Mouse (Mus musculus) layer of hippocampus, adult 11-12 months (tissue): ENCODE results near the gene Akap13.

ENCODE experiments used
- DNase-seq: peaks from one replicate; pipeline ENCODE4 v3.0.0; 2022; ENCODE audit warnings: low spot score

Gene Akap13

DNA sequence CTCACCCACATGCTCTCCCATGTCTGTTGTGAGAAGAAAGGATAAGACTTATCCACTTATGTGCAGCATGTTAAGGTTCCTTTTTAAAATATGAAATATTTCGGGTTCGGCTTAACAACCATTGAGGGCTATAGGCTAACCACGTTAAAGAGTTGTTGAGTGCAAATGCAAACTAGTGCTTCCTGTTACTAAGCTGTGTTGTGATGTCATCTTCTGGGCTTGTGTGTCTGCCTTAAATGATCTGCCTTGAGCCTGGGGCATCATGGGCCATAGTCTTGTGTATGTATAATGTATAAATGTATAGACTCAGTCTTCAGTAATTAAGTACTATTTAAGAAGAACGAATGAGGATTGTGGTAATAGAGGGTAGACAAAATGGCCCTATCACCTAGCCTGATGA is 104.6 kb downstream of the Akap13 start:
- DNase-seq: no peak

DNA sequence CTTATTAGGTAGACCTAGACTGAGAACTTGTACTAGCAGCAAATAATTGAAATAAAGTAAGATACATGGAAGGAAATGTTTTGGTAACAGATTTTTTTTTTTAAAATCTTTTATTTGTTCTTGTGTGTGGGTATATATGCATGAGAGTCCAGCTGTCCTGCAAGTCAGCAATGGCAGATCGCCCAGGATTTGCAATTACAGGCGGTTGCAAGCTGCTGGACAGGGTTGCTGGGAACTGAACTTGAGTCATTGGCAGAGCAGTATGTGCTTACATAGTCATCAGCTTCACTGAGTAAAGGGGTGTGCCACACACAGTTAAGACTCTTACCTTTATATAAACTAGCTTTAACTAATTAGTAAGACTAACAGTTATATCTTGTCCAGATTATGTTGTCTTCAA is 105.2 kb downstream of the Akap13 start:
- DNase-seq: no peak

GRCm38 (mm10) chr7:75561134-75561533 is 105.8 kb downstream of the Akap13 start:
- DNase-seq: no peak

- DNase-seq: no peak
Measured at GRCm38 (mm10) chr7:75568276-75568675, 112.9 kb downstream of the Akap13 start.

DNA sequence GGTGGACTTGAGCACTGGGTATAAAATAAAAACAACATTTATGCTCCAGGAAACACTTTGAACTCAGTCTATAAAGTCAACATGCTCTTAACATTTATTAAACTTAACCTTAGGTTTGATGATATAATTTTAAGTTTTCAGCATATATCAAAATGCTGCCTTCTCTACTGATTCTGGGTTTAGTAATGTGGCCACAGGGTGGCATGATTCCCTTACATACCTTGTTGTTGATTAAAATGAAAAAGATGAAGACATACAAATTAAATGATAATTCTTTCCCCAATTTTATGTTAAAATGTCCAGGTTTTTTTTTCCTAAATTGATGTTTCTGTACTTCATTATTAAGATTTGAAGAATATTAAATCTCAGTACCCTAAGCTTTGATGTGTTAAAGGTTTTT is 113.5 kb downstream of the Akap13 start:
- DNase-seq: peak; percentile 18

GRCm38 (mm10) chr7:75570218-75570617 is 114.9 kb downstream of the Akap13 start:
- no peak for DNase-seq

GRCm38 (mm10) chr7:75571078-75571477 is 115.7 kb downstream of the Akap13 start:
- no peak for DNase-seq

- no peak for DNase-seq
Measured at GRCm38 (mm10) chr7:75572127-75572526, 116.8 kb downstream of the Akap13 start.

- no peak for DNase-seq
Measured at GRCm38 (mm10) chr7:75575120-75575649, 119.9 kb downstream of the Akap13 start.

DNA sequence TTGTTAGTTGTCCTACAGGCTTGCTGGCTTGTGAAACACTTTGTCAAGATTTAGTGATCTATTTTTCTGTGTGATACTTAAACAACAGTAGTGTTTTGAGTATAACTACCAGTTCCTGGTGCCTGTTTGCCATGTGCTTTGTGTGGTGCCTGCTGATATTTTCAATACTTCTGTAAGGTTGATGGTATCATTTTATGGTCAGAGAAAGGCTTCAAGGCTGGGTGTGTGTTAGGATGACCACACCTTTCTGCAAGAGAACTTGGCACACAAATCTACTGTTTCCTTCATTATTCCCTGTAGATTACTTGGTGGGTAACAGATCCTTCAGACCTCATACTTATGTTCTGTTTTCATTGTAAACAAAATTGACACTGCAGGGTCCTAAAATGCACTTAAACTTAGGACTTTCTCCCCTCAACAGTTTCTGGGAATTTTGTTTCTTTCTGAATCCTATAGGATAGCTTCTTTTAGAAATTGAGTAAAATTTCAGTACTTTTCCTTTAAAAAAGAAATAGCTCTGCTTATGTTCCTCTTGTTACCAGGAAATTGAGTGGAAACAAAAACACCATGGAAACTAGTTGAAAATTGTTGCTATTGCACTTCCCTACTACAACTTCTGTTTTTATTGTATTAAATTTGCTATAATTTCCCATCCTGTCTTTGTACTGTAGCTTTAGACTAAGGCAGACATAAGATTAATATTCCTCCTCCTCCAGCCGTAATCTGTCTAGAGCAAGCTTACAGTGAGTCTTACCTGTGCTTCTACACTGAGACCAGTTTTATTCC is 120.7 kb downstream of the Akap13 start:
- no peak for DNase-seq

- no peak for DNase-seq
Measured at GRCm38 (mm10) chr7:75576851-75577250, 121.5 kb downstream of the Akap13 start.

DNA sequence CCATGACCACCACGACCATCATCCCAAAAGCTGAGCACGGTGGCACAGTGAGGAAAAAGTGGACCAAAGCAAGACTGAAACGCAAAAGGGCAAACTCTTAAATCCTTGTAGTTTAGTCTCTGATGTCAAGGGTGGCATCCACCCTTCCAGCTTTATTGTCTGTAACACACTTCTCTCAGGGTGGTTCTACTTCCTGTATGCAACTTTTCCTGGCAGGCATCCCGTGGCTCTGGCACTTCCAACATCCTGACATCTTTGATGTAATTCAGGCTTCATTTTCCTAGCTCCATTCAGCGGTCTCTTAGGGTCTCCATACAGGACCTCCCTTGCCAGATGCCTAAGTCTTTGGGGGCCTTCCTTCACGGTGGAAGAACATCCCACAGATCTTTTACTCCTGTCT is 122.0 kb downstream of the Akap13 start:
- no peak for DNase-seq

GRCm38 (mm10) chr7:75578647-75579046 is 123.3 kb downstream of the Akap13 start:
- DNase-seq: no peak

DNA sequence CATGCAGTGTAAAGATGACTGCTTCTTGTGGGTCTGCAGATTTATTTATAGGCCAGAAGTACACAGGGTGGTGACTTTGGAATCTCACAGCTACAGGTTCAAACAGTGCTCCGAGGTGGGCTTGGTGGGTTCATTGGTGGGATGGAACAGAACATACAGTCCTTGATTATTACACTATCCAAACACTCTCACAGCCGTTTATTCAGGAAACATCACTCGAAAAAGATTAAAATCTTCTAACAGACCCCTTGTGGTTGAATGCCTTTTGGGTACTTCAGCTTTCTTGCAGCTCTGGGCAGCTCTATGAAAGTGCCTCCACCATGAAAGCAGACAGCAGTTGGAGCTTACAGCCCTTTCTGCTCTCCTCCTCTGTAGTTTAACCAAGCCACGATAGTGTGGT is 126.8 kb downstream of the Akap13 start:
- no peak for DNase-seq

GRCm38 (mm10) chr7:75584100-75584499 is 128.8 kb downstream of the Akap13 start:
- no peak for DNase-seq

DNA sequence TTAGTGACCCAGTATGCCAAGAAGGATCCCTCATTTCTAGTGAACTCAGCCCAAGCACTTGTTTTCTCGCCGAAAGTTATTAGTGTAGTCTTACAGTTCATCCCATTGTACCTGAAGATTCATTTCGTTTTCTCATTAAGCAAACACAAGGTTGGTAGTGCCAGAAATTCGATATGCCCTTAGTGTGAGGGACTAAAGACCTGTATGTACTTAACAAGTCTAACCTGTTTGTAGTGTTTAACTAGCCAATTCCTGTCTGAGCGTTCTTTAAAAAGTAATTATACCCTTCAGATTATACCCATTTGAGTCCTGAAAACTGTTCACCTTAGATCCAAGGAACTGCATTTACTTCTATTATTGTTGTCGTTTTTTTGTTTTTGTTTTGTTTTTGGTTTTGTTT is 130.1 kb downstream of the Akap13 start:
- no peak for DNase-seq

GRCm38 (mm10) chr7:75586113-75586512 is 130.8 kb downstream of the Akap13 start:
- no peak for DNase-seq

- no peak for DNase-seq
Measured at GRCm38 (mm10) chr7:75587727-75588126, 132.4 kb downstream of the Akap13 start.

DNA sequence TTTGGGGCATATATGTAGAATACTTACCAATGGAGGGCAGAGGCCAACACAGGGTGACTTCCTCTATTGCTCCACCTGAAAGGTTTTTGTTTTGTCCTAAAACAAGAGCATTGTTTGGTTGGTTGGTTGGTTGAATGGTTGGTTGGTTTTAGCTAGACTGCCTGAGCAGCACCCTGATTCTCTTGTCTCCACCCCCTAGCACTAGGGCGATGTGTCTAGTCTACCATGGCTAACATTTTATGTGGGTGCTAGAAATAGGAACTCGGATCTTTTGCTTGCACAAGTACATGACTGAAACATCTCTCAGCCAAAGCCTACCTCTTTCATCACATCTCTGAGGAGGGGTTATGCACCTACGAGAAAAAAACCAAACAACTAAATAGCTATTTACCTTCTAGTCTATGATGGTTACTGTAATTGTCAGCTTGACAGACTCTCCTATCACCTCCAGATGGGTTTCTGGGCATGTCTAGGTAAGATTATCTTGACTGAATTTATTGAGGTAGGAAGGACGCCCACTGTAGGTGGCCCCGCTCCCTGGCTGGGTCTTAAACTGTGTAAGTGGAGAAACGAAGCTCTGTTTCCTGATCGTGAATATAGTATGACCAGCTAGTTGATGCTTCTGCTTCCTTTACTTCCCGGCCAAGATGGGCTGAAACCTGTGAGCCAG is 134.1 kb downstream of the Akap13 start:
- DNase-seq: no peak

- DNase-seq: no peak
Measured at GRCm38 (mm10) chr7:75591961-75592360, 136.6 kb downstream of the Akap13 start.

DNA sequence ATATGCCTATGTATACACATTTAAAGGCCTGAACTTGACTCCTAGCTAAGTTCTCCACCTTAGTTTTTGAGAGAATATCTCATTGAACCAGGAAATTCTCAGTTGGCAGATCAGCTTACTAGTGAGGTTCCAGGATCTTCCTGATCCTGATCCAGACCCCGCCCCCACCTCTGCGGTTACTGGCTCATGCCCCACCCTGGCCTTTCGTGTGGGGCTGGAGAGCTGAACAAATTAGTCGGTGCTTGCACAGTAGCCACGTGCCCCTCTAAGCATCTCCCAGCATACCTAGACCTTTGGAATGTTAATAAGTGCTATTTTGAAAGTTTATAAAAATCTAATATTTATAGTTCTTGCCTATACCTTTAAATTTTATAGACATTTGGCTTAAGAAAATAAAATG is 139.5 kb downstream of the Akap13 start:
- DNase-seq: no peak

DNA sequence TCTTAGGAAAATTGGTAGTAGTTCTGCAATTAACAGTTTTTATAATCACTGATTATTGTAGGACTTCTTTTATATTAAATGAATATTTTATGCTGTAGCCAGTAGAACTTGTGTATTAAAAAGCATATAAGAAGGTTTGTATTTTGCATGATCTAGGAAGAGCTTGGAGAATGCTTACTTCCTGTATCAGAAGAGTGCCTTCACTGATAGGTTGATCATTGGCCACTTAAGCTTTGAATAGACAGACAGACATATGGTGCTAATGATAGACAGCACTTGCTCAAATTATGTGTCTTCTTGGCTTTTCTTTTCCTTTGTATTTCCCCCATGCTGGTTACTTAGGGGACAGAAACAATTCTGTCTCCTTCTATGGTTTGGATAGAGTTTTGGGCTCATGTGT is 139.9 kb downstream of the Akap13 start:
- DNase-seq: no peak

GRCm38 (mm10) chr7:75596058-75596748 is 140.9 kb downstream of the Akap13 start:
- no peak for DNase-seq
